Mouse (Mus musculus) kidney, adult 9 months (tissue): Measurements from ENCODE around the gene Spred1.
"Not testable (repeated sequence)": the region's sequence is repeated elsewhere in the genome, so short reads cannot be mapped to it uniquely, and the experiment has no call there.

Experiments
- DNase-seq: peaks from one replicate; pipeline ENCODE4 v3.0.0; 2022

The Spred1 gene

GRCm38 (mm10) chr2:117120246-117121211 is 645 bp upstream of the Spred1 start:
- peak; percentile 92 for DNase-seq

DNA sequence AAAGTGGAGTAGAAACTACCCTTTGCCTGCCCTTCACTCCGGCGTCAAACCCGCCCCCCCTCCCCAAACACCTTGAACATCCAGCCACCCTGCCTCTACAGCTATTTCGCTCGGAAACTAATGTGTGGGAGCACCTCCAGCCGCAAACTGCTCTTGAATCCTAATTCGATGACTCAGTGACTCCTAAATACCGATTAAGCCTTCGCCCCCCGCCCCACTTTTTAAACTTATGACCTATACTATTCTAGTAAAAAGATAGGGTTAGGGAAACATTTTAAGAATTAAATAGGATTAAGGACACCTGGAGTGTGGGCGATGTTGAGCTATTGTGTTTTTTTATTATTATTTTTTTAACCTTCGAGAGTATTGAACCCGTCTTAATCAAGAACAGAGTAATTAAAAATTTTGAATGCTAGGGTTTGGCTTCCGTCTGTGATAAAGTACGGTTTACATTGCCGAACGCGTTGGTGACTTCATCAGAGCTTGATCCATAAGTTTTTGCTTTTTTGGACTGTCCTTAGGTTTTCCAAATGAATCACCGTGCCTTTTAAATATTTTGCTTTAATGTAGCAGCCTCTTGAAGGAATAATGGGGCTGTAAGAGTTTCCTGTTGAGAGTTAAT is 921 bp downstream of the Spred1 start:
- DNase-seq, result peak; percentile 26

GRCm38 (mm10) chr2:117122701-117123337 is 1.6 kb downstream of the Spred1 start:
- peak; percentile 79 for DNase-seq

GRCm38 (mm10) chr2:117123701-117124100 is 2.5 kb downstream of the Spred1 start:
- no peak for DNase-seq

- no peak for DNase-seq
Measured at GRCm38 (mm10) chr2:117124839-117125238, 3.7 kb downstream of the Spred1 start.

- DNase-seq, result peak; percentile 41
Measured at GRCm38 (mm10) chr2:117129156-117129555, 8.0 kb downstream of the Spred1 start.

GRCm38 (mm10) chr2:117131041-117131440 is 9.9 kb downstream of the Spred1 start:
- not testable (repeated sequence) for DNase-seq

DNA sequence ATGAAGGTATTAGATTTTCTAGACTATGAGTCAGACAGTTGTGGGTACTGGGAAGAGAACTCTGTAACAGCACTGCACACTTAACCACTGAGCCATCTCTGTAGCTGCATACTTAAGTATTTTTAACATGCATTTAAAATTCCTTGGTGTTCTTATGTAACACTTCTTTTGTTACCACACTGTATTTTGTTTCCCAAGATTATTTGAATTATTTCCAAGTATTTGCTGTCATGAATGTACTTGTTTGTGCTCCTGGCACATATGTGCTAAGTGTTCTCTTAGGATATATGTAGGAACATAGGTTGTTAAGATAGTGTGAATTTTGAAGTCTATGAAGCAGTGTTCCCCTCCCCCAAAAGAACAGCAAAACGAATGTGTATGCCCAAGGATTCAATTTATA is 10.7 kb downstream of the Spred1 start:
- no peak for DNase-seq

- DNase-seq, result no peak
Measured at GRCm38 (mm10) chr2:117133541-117133940, 12.4 kb downstream of the Spred1 start.

DNA sequence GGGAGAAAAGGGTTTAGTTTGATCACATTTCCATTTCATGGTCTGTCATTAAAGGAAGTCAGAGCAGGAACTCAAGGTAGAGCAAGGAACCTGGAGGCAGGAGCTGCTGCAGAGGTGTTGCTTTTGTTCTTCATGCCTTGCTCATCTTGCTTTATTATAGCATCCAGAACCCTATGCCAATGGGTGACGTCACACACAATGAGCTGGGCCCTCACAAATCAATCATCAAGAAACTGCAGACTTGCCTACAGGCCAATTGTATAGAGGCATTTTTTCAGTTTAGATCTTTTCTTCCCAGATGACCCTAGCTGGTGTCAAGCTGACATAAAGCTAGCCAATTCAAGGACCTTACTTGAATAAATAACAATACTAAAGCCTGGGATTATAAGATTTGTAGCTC is 16.6 kb downstream of the Spred1 start:
- DNase-seq, result no peak

- no peak for DNase-seq
Measured at GRCm38 (mm10) chr2:117138932-117139331, 17.8 kb downstream of the Spred1 start.

- DNase-seq, result no peak
Measured at GRCm38 (mm10) chr2:117139977-117140376, 18.8 kb downstream of the Spred1 start.

- no peak for DNase-seq
Measured at GRCm38 (mm10) chr2:117143106-117143505, 21.9 kb downstream of the Spred1 start.

GRCm38 (mm10) chr2:117146026-117146425 is 24.9 kb downstream of the Spred1 start:
- DNase-seq, result no peak

DNA sequence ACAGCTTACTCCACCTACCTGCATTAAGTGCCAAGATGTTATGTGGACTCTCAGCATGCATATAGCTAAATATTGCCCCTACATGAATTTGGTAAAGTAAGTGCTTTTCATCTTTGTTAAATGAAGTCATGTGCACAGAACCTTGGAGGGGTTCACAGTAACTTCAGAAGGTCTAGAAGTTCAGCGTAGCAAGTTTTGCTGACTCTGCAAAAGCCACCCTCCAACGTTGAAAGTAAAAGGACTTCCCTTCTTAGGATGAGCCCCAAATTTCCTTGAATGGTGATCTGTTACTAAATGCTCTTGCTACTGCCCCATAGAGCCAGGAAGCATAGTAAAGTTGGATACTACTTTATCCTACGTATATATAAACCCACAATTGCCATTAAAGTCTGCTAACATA is 25.4 kb downstream of the Spred1 start:
- DNase-seq, result no peak

DNA sequence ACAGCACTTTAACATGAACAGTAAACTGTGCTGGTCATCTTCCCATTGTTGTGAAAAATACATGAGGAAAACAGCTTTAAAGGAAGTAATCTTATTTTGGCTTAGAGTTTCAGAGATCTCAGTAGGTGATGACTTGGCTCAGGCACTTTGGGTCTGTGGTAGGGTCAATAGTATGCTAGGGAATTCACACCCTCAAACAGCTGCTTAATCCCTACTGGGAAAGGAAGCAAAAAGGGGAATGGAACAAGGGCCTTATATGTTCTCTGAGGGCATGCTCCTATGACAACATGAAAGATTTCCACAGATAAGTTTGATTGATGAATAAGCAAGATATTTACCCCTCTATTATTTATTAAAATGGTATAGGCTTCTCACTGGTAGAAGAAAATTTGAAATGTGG is 31.0 kb downstream of the Spred1 start:
- DNase-seq, result no peak

- DNase-seq, result no peak
Measured at GRCm38 (mm10) chr2:117168379-117168778, 47.2 kb downstream of the Spred1 start.

DNA sequence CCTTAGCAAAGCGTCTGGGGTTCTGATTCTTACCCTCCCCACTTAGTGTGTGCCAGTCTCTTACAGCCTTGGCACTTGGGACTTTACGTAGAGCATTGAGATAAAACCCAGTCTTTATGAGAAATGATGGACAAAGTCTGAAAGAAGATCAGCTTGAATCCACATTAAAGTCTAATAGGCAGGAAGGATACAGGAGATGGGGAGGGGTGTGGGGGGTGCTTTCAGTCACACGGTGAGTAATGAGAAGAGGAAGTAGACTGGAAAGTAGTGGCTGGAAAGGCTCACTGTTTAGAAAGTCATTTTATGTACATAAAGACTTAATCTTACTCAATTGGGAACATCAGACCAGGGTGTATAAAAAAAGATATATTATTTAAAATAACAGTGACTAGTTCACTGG is 47.9 kb downstream of the Spred1 start:
- DNase-seq, result no peak

- DNase-seq, result peak; percentile 28
Measured at GRCm38 (mm10) chr2:117172981-117173380, 51.8 kb downstream of the Spred1 start.

- no peak for DNase-seq
Measured at GRCm38 (mm10) chr2:117176066-117176465, 54.9 kb downstream of the Spred1 start.

GRCm38 (mm10) chr2:117176937-117177336 is 55.8 kb downstream of the Spred1 start:
- DNase-seq, result no peak

- peak; percentile 84 for DNase-seq
Measured at GRCm38 (mm10) chr2:117180250-117180885, 59.2 kb downstream of the Spred1 start.

- DNase-seq, result peak; percentile 9
Measured at GRCm38 (mm10) chr2:117185587-117185986, 64.4 kb downstream of the Spred1 start.
